Mouse (Mus musculus): ENCODE measurements at regions not wholly inside any gene's neighbourhood (a gene's known extent, or its start where the extent isn't known, plus 50 kb on each side); places are given as distances from the start of the nearest gene placed in this dataset.
"Not testable (repeated sequence)": the region's sequence is repeated elsewhere in the genome, so short reads cannot be mapped to it uniquely, and the experiment has no call there.

DNA sequence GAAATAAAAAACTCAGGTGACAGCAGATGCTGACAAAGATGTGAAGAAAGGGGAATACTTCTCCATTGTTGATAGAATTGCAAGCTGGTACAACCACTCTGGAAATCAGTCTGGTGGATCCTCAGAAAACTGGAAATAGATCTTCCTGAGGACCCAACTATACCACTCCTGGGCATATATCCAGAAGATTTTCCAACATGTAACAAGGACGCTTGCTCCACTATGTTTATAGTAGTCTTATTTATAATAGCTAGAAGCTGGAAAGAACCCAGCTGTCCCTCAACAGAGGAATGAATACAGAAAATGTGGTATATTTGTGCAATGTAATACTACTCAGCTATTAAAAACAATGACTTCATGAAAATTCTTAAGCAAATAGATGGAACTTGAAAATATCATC, 1624.6 kb downstream of the Efna5 start:
- TF ChIP-seq EP300, CTCF (IDR thresholded peaks at IDR 0.05; ENCODE audit: low read depth): not testable (repeated sequence)
